Mouse (Mus musculus) heart, embryonic 15.5 days (tissue): ENCODE data around the gene Sept11. TPM values are rescaled to one million over a fixed set of nuclear protein-coding genes. Genes with fewer than 3 reads are reported as not detected.

Experiments
- ATAC-seq: fragments of 200-750 bp; cut with Nextera tagmentation; replicated peaks from 2 replicates; pipeline ENCODE4 v1.8.0; 2017; ENCODE audit warnings: low read depth, moderate TSS enrichment; ENCODE audit not compliant: insufficient number of reproducible peaks, insufficient read depth, low FRiP score
- H3K27ac ChIP-seq: fragments of 300-500 bp; sonication (generic); 2 replicates; pipeline ENCODE4 v1.5.1; 2015; ENCODE audit warnings: mild to moderate bottlenecking, inconsistent platforms
- H3K27me3 ChIP-seq: fragments of 300-500 bp; sonication (generic); 2 replicates; pipeline ENCODE4 v1.6.1; 2015; ENCODE audit warnings: inconsistent platforms
- H3K36me3 ChIP-seq: fragments of 300-500 bp; sonication (generic); 2 replicates; pipeline ENCODE4 v1.6.1; 2015; ENCODE audit warnings: mild to moderate bottlenecking, inconsistent platforms
- H3K4me1 ChIP-seq: fragments of 300-500 bp; sonication (generic); replicated peaks from 2 replicates; pipeline ENCODE4 v1.6.1; 2015; ENCODE audit warnings: inconsistent platforms
- H3K4me2 ChIP-seq: fragments of 300-500 bp; sonication (generic); 2 replicates; pipeline ENCODE4 v1.6.1; 2015; ENCODE audit warnings: inconsistent platforms, mild to moderate bottlenecking, moderate library complexity
- H3K4me3 ChIP-seq: fragments of 300-500 bp; sonication (generic); 2 replicates; pipeline ENCODE4 v1.5.1; 2015; ENCODE audit warnings: mild to moderate bottlenecking, inconsistent platforms
- H3K9ac ChIP-seq: fragments of 300-500 bp; sonication (generic); 2 replicates; pipeline ENCODE4 v1.6.1; 2015; ENCODE audit warnings: mild to moderate bottlenecking, inconsistent platforms
- H3K9me3 ChIP-seq: fragments of 300-500 bp; sonication (generic); replicated peaks from 2 replicates; pipeline ENCODE4 v1.6.1; 2016; ENCODE audit warnings: inconsistent platforms
- WGBS: fragments of 180-500 bp; shearing (Covaris S2); methylation state at CpG from one replicate; pipeline ENCODE4 v1.1.7; 2015; ENCODE audit warnings: mixed read lengths; 5-methylcytosine and 5-hydroxymethylcytosine counted together
- polyA plus RNA-seq: library from polyadenylated mRNA; unstranded; fragments of >200 nt; fragmentation: Nextera tagmentation; extraction: Ambion mirVana; gene quantifications from 2 replicates; pipeline ENCODE4 v1.2.1, GENCODE M21; 2015

The Sept11 gene
- polyA plus RNA-seq, 1 experiment from 2014 or later = 79.0 TPM

GRCm38 (mm10) chr5:93115059-93115458 lies 21.8 kb downstream of the Sept11 start:
- 0 out of 2 replicates have a peak overlapping the region, but pooled peaks have one; percentile 22 for H3K27ac ChIP-seq
- H3K9me3 ChIP-seq = no peaks in the 10 kb centered on the region
- ATAC-seq = no peak
- no peaks in the 10 kb centered on the region for H3K27me3 ChIP-seq
- no peak overlapping the region for H3K4me2 ChIP-seq
- peaks cover 20% of the 10 kb centered on the region for H3K4me1 ChIP-seq
- H3K4me3 ChIP-seq = no peak overlapping the region
- WGBS = 80% methylated on average over 6 of the region's 6 CpGs
- H3K36me3 ChIP-seq = no peaks in the 10 kb centered on the region
- no peak overlapping the region for H3K9ac ChIP-seq

- 54% methylated on average over 13 of the region's 13 CpGs for WGBS
- Histone ChIP-seq H3K4me2 (no peak overlapping the region), H3K9ac (no peak overlapping the region)
Measured at GRCm38 (mm10) chr5:93115854-93116253, 22.6 kb downstream of the Sept11 start.

DNA sequence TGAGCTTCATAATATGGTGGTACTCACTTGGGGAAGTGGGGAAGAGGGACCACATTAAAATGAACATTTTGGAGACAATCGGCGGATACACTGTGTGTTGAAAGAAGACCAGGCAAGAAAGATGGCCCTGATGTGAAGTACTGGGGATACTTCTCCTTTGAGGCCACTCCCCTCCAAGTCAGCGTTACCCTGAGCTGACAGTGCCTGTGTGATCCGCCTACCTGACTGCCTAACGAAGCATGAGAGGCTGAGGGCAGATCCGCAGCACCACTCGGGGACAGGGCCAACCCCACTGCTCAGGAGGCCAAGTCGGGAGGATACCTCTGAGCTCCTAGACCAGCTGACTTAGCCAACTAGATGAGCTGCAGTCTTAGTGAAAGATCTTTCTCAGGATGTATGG lies 24.4 kb downstream of the Sept11 start:
- H3K9ac ChIP-seq = no peak overlapping the region

More at GRCm38 (mm10) chr5:93115854-93116253, 22.6 kb downstream of the Sept11 start:
- H3K27ac ChIP-seq = peak overlapping the region; percentile 31; the same call in 1 of the 2 replicates
- H3K27me3 ChIP-seq = no peaks in the 10 kb centered on the region
- no peaks in the 10 kb centered on the region for H3K9me3 ChIP-seq
- H3K36me3 ChIP-seq = no peaks in the 10 kb centered on the region
- H3K4me1 ChIP-seq = peaks cover 25% of the 10 kb centered on the region
- ATAC-seq = no peak
- H3K4me3 ChIP-seq = no peak overlapping the region

DNA sequence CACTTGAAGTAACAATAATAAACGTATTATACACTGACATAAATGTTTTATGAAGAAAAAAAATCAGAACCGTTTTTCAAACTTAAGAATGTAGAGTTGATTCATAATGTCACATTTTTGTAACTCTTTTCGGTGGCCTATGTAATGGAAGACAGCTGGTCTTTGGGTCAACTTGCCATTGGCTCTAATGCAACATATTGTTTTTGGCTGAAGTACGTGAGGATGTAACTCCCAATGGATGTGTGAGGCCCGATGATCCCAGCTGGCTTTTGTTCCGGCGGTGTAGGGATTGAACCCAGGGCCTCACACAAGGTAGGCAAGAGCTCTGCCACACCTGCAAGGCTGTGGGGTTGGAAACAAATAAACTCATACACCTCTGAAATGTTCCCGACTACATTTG lies 28.4 kb downstream of the Sept11 start:
- no peak for ATAC-seq
- no peak overlapping the region for H3K4me2 ChIP-seq
- H3K27me3 ChIP-seq = no peaks in the 10 kb centered on the region
- 69% methylated on average over 8 of the region's 8 CpGs for WGBS
- peaks cover 31% of the 10 kb centered on the region for H3K4me1 ChIP-seq
- H3K27ac ChIP-seq = 0 out of 2 replicates have a peak overlapping the region, but pooled peaks have one; percentile 36
- no peak overlapping the region for H3K4me3 ChIP-seq
- no peaks in the 10 kb centered on the region for H3K36me3 ChIP-seq
- no peak overlapping the region for H3K9ac ChIP-seq
- H3K9me3 ChIP-seq = no peaks in the 10 kb centered on the region

More for the DNA sequence above, 24.4 kb downstream of the Sept11 start:
- H3K36me3 ChIP-seq = no peaks in the 10 kb centered on the region
- peaks cover 30% of the 10 kb centered on the region for H3K4me1 ChIP-seq
- no peak overlapping the region for H3K4me2 ChIP-seq
- no peaks in the 10 kb centered on the region for H3K9me3 ChIP-seq
- no peaks in the 10 kb centered on the region for H3K27me3 ChIP-seq
- H3K27ac ChIP-seq = no peak overlapping the region
- H3K4me3 ChIP-seq = no peak overlapping the region
- 86% methylated on average over 8 of the region's 8 CpGs for WGBS
- no peak for ATAC-seq

- no peaks in the 10 kb centered on the region for H3K9me3 ChIP-seq
- H3K27ac ChIP-seq = peak overlapping the region; percentile 27
- peaks cover 57% of the 10 kb centered on the region for H3K4me1 ChIP-seq
- ATAC-seq = 0 out of 2 replicates have a peak, but pooled peaks have one; percentile 21
- no peaks in the 10 kb centered on the region for H3K36me3 ChIP-seq
- H3K9ac ChIP-seq = no peak overlapping the region
- 55% methylated on average over 9 of the region's 9 CpGs for WGBS
- no peak overlapping the region for H3K4me2 ChIP-seq
- H3K4me3 ChIP-seq = no peak overlapping the region
- no peaks in the 10 kb centered on the region for H3K27me3 ChIP-seq
Measured at GRCm38 (mm10) chr5:93124031-93124826, 31.0 kb downstream of the Sept11 start.

GRCm38 (mm10) chr5:93125325-93125724 lies 32.1 kb downstream of the Sept11 start:
- no peaks in the 10 kb centered on the region for H3K9me3 ChIP-seq
- H3K4me1 ChIP-seq = peaks cover 66% of the 10 kb centered on the region
- 84% methylated on average over 6 of the region's 6 CpGs for WGBS
- no peak for ATAC-seq
- H3K4me2 ChIP-seq = no peak overlapping the region
- H3K9ac ChIP-seq = no peak overlapping the region
- H3K27me3 ChIP-seq = no peaks in the 10 kb centered on the region
- no peak overlapping the region for H3K27ac ChIP-seq
- H3K4me3 ChIP-seq = no peak overlapping the region
- H3K36me3 ChIP-seq = no peaks in the 10 kb centered on the region

DNA sequence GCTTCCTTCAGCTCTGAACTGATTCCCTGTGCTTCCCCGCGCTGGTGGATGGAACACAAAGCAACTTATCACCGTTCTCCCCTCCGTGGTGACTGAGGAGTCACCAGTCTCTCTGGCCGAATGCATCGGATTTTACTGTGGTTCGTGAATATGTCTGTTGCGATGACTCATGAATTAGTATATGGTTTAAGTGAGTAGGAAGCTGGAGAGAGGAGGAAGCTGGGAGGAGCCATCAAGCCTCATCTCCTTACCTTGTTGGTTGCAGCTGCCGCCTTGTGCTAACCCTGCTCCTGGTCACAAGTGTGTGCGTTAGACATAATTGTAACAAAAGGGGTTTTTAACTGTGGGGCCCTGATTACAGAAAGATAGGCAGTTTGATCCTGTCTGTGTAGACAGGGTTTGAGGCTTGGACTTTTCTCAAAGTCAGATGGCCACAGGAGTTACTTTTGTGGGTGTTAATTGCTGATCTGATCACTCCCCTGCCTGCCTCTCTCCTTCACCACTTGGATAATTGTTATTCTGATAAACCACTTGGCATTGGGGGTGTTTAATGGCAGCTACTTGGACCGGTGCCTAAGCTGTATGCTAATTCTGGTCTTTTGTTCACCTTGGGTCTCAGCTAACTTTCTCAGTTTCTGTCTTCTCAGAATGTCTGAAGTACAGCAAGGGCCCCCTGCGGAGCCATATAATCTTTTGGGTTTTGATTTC lies 33.1 kb downstream of the Sept11 start:
- WGBS = 44% methylated on average over 12 of the region's 12 CpGs
- no peaks in the 10 kb centered on the region for H3K36me3 ChIP-seq
- H3K27ac ChIP-seq = peak overlapping the region; percentile 43
- H3K4me1 ChIP-seq = peaks cover 68% of the 10 kb centered on the region
- no peaks in the 10 kb centered on the region for H3K9me3 ChIP-seq
- no peaks in the 10 kb centered on the region for H3K27me3 ChIP-seq
- no peak overlapping the region for H3K4me2 ChIP-seq
- no peak overlapping the region for H3K9ac ChIP-seq
- ATAC-seq = no peak
- H3K4me3 ChIP-seq = no peak overlapping the region

GRCm38 (mm10) chr5:93126930-93127562 lies 33.8 kb downstream of the Sept11 start:
- no peaks in the 10 kb centered on the region for H3K9me3 ChIP-seq
- peaks cover 75% of the 10 kb centered on the region for H3K4me1 ChIP-seq
- H3K27me3 ChIP-seq = no peaks in the 10 kb centered on the region
- no peak overlapping the region for H3K9ac ChIP-seq
- no peak overlapping the region for H3K4me3 ChIP-seq
- WGBS = 51% methylated on average over 4 of the region's 4 CpGs
- no peak for ATAC-seq
- peak overlapping the region; percentile 43; the same call in 1 of the 2 replicates for H3K27ac ChIP-seq
- no peaks in the 10 kb centered on the region for H3K36me3 ChIP-seq
- no peak overlapping the region for H3K4me2 ChIP-seq

DNA sequence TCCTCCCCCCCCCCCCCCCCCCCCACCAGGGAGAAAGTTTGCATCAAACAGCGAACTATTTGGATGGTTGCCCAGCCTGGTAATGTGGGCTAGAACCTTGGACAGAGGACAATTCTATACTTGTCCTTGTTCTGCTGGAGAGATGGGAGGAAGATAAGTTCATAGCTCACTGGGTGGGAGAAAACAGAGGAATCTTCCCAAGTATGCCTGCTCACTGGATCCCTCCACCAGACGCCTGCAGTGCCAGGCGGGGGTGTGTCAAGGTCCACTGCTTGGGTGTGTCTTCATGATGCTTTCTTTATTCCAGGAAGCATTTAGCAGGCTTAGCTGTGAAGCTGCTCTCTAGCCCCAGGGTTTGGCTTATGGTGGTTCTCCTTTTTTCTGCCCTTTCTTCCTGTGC lies 34.5 kb downstream of the Sept11 start:
- H3K36me3 ChIP-seq = no peaks in the 10 kb centered on the region
- no peaks in the 10 kb centered on the region for H3K9me3 ChIP-seq
- H3K4me2 ChIP-seq = peak overlapping the region; percentile 18
- peak overlapping the region; percentile 43 for H3K27ac ChIP-seq
- H3K27me3 ChIP-seq = no peaks in the 10 kb centered on the region
- no peak overlapping the region for H3K9ac ChIP-seq
- ATAC-seq = no peak
- 8% methylated on average over 3 of the region's 3 CpGs for WGBS
- H3K4me3 ChIP-seq = no peak overlapping the region
- H3K4me1 ChIP-seq = peaks cover 82% of the 10 kb centered on the region

- WGBS = 80% methylated on average over 3 of the region's 3 CpGs
- Histone ChIP-seq H3K4me3 (no peak overlapping the region), H3K9me3 (no peaks in the 10 kb centered on the region), H3K27me3 (no peaks in the 10 kb centered on the region), H3K4me1 (peaks cover 91% of the 10 kb centered on the region), H3K9ac (no peak overlapping the region), H3K27ac (peak overlapping the region; percentile 74), H3K36me3 (no peaks in the 10 kb centered on the region), H3K4me2 (no peak overlapping the region)
- ATAC-seq = no peak
Measured at GRCm38 (mm10) chr5:93128765-93129164, 35.5 kb downstream of the Sept11 start.

GRCm38 (mm10) chr5:93129953-93130352 lies 36.7 kb downstream of the Sept11 start:
- peak; percentile 53 for ATAC-seq
- Histone ChIP-seq H3K36me3 (no peaks in the 10 kb centered on the region), H3K27me3 (no peaks in the 10 kb centered on the region), H3K9ac (no peak overlapping the region), H3K27ac (peak overlapping the region; percentile 74), H3K4me1 (peaks cover 89% of the 10 kb centered on the region), H3K4me2 (peak overlapping the region; percentile 3; the same call in 1 of the 2 replicates), H3K4me3 (no peak overlapping the region), H3K9me3 (no peaks in the 10 kb centered on the region)
- 15% methylated on average over 4 of the region's 4 CpGs for WGBS
